Mouse (Mus musculus) left cerebral cortex, postnatal 14 days (tissue): ENCODE data around the gene Fdxr. TPM values are rescaled to one million over a fixed set of nuclear protein-coding genes. Genes with fewer than 3 reads are reported as not detected.

Source experiments
- DNase-seq, 2 experiments: peaks; one replicate each; pipeline ENCODE4 v3.0.0; 2021 to 2022; ENCODE audit warnings: low spot score in 2 of 2, mixed read lengths in 1 of 2
- intact Hi-C: fragments of 180-260 bp; cut with DNase I; formaldehyde crosslinking; loops from one replicate; pipeline ENCODE4 v1.15.1; 2025
- total RNA-seq, 2 experiments: library from RNA; stranded (reverse); gene quantifications; 2 replicates each; pipeline ENCODE4 v1.2.3; 2021

The Fdxr gene
- total RNA-seq, 2 experiments from 2014 or later = 19.6 to 20.8 TPM

- DNase-seq = no peak
- intact Hi-C loops = no loop called here
Observed at GRCm38 (mm10) chr11:115249721-115250404, 27.0 kb downstream of the Fdxr start.

GRCm38 (mm10) chr11:115247945-115248344 lies 28.9 kb downstream of the Fdxr start:
- intact Hi-C loops = no loop called here
- DNase-seq = no peak

GRCm38 (mm10) chr11:115247240-115247639 lies 29.6 kb downstream of the Fdxr start:
- intact Hi-C loops = no loop called here

DNA sequence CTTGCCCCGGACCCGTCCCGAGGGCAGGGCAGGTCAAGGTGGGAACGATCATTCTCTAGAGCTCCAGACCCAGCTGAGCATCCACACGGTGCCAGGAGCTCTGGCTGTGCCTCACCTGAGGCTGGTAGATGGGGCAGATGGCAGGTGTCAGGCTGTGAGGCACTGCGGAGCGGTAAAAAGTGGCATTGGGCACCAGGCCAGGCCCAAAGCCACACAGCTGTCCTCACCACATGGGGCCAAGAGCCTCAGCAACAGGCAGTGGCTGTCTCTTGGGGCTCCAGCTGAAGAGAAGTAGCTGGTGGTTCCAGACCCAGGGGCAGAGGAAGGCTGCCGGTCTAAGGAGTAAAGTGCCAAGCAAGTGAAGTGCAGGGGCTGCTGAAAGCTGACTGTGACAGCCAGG lies 30.5 kb downstream of the Fdxr start:
- intact Hi-C loops = no loop called here

More at GRCm38 (mm10) chr11:115247240-115247639, 29.6 kb downstream of the Fdxr start:
- no peak for DNase-seq

GRCm38 (mm10) chr11:115244840-115245239 lies 32.0 kb downstream of the Fdxr start:
- intact Hi-C loops = no loop called here

More for the DNA sequence above, 30.5 kb downstream of the Fdxr start:
- DNase-seq = no peak

DNA sequence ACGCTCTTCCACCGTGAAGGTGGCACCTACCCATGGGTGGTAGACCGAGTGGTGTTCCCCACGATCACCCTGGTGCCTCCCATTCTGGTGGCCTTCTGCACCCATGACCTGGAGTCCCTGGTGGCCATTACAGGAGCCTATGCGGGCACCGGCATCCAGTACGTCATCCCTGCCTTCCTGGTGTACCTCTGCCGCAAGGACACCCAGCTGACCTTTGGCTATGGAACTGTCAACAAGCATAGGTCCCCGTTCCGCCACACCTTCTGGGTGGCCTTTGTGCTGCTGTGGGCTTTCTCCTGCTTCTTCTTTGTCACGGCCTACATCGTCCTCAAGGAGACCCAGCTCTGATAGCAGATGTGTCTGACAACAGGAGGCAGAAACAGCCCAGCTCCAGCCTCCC lies 33.1 kb downstream of the Fdxr start:
- intact Hi-C loops = no loop called here
- no peak for DNase-seq

More at GRCm38 (mm10) chr11:115244840-115245239, 32.0 kb downstream of the Fdxr start:
- DNase-seq = no peak

DNA sequence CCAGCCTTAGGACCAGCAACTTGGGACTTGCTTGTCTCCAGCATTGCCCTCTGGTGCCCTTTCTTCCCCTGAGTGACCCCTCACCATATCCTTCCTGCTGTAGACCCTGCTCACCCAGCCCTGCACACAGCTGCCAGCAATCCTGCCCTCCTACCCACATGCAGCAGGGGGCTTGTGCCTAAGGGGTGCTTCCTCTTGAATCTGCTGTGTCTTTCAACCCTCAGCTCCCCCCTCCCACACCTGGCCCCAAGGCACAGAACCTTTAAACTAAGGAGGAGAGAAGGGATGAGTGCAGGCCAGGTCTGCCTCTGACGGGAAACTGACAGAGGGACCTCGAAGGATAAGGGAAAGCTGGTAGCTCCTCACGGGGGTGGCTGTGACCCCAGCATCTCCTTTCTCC lies 34.1 kb downstream of the Fdxr start:
- no peak for DNase-seq
- intact Hi-C loops = no loop called here

DNA sequence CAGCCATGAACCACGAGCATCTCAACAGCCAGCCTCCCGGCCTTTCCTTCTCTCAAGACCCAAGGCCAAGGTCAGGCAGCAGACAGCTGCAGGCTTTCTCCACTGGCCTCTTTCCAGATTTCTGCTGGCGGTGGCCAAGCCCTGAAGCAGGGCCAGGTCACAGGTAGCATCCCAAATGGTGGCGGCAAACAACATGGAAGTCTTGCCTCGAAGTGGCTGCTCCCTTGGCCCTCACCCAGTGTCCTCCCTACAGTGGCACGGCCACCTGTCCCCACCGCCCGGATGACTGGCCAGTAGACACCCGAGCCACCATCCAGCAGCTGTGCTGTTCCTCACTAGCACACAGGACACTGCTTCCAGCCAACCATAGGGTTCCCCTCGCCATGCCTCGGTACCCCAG lies 35.4 kb downstream of the Fdxr start:
- intact Hi-C loops = no loop called here
- DNase-seq = no peak

- intact Hi-C loops = no loop called here
- no peak for DNase-seq
Observed at GRCm38 (mm10) chr11:115236570-115236969, 40.3 kb downstream of the Fdxr start.

- DNase-seq = peak in 1 of 2 experiments; percentile 52
- intact Hi-C loops = no loop called here
Observed at GRCm38 (mm10) chr11:115234320-115235044, 42.4 kb downstream of the Fdxr start.

- peak; percentile 53 to 68 for DNase-seq
- intact Hi-C loops = no loop called here
Observed at GRCm38 (mm10) chr11:115233526-115234290, 43.1 kb downstream of the Fdxr start.

- DNase-seq = no peak
- intact Hi-C loops = no loop called here
Observed at GRCm38 (mm10) chr11:115232889-115233288, 44.0 kb downstream of the Fdxr start.

DNA sequence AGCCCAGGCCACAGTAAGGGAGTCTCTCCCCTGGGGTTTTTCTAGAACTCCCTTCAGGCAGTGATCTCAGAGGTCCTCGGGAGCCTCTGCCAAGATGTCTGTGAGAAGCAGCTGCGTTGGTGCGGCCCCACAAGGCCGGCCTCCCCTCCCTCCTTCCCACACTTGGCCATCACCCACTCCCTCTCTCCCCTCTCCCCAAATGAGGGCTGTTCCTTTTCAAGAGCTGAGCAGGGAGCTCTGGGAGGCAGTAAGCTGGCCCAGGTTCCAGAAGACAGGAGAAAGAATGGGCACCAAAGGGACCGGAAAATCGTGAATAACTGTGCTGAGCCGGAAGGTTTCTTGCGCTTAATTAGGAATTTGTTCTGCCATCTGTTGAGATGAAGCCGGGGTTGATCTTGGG lies 44.9 kb downstream of the Fdxr start:
- no peak for DNase-seq
- intact Hi-C loops = no loop called here

GRCm38 (mm10) chr11:115231168-115231915 lies 45.5 kb downstream of the Fdxr start:
- DNase-seq = no peak
- intact Hi-C loops = no loop called here

DNA sequence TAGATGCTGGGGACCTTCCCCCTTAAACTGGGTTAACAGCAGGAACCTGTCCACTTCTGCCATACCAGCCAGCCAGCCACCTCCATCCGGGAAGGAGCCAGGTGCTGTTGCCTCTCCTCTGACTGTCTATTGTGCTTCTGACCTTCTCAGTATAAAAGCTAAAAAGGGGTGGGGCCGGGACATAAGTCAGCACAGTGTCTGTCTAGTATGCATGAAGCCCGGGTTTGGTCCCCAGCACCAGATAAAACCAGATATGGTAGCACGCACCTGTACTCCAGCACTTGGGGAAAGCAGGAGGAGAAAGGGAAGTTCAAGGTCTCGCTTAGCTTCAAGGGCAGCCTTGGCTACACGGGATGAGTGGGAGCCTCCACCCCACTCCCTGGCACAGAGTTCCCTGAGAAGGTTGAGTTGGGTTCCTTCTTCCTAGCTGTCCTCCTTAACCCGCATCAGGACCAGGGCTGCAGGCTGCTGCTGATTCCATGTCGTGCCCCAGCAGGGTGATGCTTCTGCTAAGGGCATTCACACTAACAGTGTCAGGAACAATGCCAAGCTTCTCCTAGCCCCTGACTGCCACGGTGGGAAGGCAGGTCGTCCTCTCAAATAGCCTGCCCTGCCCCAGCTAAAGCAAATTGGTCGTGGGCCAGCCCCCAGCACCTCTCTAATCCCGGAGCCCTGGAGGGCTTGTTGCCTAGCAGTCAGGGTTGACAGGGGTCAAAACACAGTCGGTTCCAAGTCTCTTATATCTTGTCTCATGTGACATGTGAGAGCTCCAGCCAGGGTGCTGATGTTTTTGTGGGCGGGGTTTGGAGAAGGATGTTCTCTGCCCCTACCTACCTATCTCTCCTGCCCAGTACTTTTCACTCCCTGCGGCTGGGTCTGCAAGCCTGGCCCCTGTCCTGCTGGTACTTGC lies 47.6 kb downstream of the Fdxr start:
- intact Hi-C loops = no loop called here

DNA sequence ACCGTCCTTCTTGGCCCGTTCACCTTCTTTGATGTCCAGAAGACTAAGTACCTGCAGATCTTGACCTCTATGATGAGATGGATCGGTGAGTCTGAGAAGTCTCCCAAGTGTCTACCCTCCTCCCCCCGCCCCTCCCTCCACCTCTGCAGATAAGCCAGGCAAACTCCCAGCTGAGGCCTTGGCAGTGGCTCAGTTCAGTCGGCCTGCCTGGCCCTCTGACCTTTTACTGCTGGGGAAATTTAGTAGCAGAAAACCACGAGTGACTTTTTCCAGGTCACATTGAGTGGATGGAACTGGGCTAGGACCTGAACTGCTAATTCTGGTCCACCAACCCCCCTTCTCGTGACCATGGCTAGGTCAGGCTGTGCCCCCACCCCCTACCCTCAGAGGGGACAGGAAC lies 48.4 kb downstream of the Fdxr start:
- intact Hi-C loops = no loop called here
- no peak for DNase-seq

More for the DNA sequence above, 47.6 kb downstream of the Fdxr start:
- no peak for DNase-seq

GRCm38 (mm10) chr11:115227640-115228039 lies 49.2 kb downstream of the Fdxr start:
- DNase-seq = no peak
- intact Hi-C loops = no loop called here

DNA sequence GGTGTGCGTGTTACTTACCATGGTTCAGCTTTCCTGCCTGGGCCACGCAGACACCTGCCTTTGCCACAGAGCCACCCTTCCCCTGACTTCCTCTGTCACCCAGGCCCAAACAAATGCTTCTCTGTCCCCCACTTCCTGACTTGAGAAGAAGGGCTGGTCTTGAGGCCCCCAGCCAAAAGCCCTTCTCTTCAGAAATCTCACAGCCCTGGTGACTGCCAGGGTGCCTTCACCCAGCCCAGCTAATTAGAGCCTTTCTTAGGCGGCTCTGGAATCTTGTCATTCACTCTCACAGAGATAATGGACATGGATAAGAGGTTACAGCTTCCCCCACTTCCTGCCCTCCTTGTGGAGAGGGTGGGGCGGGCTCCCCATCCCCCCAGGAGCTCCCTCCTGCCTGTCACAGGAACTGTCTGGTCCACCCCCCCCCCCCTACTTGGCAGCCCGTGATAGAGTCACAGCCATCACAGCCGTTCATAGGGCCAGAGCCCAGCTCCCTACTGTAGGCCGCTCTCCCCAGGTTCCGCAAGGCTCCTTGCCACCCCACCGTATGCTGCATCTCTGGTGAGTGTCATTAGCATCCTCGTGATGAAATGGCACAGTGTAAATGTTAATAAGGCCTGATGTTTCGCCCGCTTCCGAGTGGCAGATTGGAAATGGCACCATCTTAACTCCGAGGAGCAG lies 49.9 kb downstream of the Fdxr start:
- no peak for DNase-seq
- intact Hi-C loops = no loop called here
